Mouse (Mus musculus) heart, adult 9 months (tissue): ENCODE measurements around the gene Prkcsh.
A peak's percentile ranks its signal among the peaks of the same experiment; 100 is the strongest.

ENCODE experiments used
- DNase-seq, 2 experiments: peaks; one replicate each; pipeline ENCODE4 v3.0.0; 2022; ENCODE audit warnings: low spot score in 2 of 2

The Prkcsh gene

GRCm38 (mm10) chr9:22049721-22050270 is 47.2 kb downstream of the Prkcsh start:
- no peak for DNase-seq

DNA sequence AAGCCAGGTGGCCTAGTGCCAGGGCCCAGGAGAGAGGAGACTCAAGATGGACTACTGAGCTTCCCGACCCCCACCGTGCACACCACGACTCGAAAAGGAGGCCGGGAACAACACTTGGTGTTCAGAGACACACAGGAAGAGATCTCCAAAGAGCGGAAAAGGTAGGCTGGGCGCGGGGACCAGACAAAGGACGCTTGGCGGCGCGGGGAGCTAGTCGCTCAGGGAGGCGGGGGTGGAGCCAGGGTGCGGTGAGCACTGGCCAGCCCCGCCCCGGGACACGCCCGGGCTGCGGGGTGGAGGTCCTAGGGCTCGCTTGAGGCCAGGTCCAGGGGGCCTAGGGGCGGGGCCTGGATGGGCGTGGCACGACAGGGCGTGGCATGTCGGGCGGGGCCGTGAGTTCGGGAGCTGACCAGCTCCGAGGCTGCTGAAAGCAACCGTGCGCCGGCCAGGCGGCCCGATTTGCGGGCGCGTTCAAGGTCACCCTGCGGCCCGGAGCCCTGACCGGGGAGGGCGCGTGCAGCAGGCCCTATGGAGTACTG is 47.8 kb downstream of the Prkcsh start:
- DNase-seq: peak in 1 of 2 experiments; percentile 13

GRCm38 (mm10) chr9:22051161-22051957 is 48.8 kb downstream of the Prkcsh start:
- no peak for DNase-seq

- DNase-seq: no peak
Measured at GRCm38 (mm10) chr9:22051958-22052254, 49.3 kb downstream of the Prkcsh start, which contains the start of gene Elavl3. Gene Elavl3, minus strand, starts transcription at chr9:22052023.

GRCm38 (mm10) chr9:22053657-22054056 is 51.1 kb downstream of the Prkcsh start:
- no peak for DNase-seq

GRCm38 (mm10) chr9:22054411-22055076 is 51.9 kb downstream of the Prkcsh start:
- DNase-seq: peak; percentile 35 to 38

DNA sequence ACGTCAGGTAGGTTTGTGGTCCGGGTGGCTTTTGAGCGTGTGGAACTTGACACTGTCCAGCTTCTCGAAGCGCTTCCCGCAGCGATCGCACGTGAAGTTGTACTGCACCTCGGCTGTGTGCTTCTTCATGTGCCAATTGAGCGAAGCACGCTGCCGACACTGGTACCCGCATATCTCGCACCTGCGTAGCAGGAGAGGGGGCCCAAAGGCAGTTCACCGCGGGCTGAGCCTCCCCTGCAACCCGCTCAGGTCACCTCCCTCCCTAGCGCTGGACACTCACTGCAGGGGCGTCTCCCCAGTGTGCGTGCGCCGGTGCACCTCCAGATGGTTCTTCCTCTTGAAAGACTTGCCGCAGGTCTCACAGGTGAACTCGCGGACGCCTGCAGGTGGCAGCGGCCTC is 53.1 kb downstream of the Prkcsh start:
- DNase-seq: no peak

DNA sequence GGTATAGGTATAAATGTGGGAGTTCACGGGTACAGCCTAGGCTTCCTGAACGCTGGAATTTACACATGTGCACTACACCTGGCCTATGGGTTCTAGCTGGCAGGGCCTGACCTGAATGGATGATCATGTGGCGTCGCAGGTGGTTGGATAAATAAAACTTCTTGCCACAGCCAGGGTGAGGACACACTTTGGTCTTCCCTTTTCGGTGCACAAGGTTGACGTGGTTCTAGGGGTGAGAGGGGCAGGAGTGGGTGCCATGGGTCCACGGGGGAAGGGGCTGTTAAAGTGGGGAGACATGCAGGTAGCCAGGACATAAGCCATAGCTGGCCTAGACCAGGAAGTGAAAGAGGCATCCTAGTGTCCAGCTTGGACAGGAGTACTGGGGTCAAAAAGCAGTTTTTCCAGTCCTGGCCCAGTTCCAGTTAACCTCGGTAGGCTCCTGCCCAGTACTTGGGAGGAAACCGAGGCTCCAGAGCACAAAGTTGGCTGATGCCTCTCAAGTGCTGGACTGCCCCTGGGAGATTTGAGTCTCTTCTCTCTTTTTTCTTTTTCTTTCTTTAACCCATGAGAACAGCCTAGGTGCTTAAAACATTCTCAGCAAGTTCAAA is 53.8 kb downstream of the Prkcsh start:
- DNase-seq: no peak

- DNase-seq: no peak
Measured at GRCm38 (mm10) chr9:22057031-22057517, 54.5 kb downstream of the Prkcsh start.

DNA sequence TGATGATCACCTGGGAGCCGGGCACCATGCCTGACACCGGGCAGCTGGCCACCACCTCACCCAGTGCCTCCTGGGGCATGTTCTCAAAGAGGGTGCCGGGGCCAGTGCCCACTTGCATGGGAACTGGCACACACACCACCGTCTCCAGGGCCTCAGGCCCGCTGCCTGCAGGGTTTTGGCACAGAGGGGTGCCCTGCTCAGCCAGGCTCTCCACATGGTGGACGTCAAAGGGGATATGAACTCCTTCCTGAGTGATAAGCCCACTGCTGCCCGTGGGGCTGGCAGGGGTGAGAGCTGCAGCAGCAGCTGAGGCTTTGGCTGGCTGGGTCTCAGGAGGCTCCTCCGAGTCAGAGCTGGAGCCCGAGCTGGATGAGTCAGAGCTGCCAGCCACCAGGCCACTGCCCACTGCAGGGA is 55.4 kb downstream of the Prkcsh start:
- DNase-seq: peak; percentile 66 to 69

DNA sequence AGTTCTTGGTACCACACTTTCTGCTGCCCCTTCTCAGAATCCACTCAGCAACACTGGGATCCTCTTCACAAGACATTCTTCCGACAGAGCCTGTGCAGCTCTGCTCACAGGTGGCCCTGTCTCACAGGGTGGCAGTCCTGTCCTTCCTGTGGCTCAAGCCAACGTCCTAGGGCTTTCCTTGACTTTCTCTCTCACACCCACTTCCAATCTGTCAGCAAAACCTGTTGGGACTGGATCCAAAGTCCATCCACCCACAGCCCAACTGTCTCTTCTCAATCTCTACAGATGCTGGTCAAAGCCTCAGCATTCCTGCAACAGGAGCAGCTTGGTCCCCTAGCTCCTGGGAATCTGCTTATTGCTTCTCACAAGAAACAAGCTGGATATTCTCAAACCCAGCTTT is 58.7 kb downstream of the Prkcsh start:
- no peak for DNase-seq
